Mouse (Mus musculus) G1E-ER4 (cell line): ENCODE results near the gene Mrpl16. TPM values are rescaled to one million over a fixed set of nuclear protein-coding genes. Genes with fewer than 3 reads are reported as not detected.

Experiments used
- GATA1 ChIP-seq: IDR thresholded peaks from one replicate; pipeline ENCODE4 v1.8.0; 2012; ENCODE audit warnings: low read length, inconsistent platforms
- polyA plus RNA-seq: library from polyadenylated mRNA; stranded (reverse); fragments of >175 nt; gene quantifications from 2 replicates; pipeline ENCODE4 v1.2.3, GENCODE M21; 2012

Gene Mrpl16
- polyA plus RNA-seq, 1 experiment = 9.2 TPM

DNA sequence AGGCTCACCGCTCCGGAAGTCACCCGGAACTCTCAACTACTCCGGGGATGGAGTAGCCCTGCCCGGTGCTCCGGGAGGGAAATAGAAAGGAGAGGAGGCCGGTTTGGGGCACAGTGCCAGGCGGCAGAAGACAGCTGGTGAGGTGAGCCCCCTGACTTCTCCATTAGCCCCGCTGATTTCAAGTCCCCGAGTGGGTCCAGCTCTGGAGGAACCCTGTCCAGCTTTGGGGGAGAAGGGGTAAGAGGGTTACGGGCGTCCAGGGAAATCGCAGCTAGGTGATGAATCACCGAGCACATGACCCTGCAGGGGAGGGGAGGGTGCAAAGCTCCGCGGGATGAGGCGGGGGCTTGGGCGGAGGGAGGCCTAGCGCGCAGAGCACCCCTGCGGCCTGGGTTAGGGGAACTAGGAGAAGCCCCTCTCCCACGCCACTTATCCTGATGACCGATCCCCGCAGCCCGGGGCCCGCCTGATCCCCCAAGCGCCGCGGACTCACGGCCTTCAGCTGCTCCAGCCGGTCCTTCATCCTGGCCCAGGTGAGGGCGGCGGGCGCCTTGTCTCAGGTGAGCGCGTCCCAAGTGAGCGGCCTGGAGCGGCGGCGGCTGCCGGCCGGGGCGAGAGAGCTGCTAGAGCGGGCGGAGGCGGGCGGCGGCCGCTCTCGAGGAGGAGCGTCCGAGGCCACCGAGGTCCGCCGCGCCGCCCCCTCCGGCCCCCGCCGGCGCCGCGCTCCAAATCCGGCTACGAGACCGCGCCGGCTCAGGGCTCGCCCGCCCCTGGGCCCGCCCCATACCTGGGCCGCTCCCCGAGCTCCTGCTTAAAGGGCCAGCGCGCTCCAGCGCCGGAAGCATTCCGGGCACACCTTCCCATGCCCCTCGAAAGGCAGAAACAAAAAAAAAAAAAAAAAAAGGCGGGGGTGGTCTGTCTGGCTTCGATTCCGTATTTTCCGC, 48.3 kb downstream of the Mrpl16 start:
- no peak for TF ChIP-seq GATA1

DNA sequence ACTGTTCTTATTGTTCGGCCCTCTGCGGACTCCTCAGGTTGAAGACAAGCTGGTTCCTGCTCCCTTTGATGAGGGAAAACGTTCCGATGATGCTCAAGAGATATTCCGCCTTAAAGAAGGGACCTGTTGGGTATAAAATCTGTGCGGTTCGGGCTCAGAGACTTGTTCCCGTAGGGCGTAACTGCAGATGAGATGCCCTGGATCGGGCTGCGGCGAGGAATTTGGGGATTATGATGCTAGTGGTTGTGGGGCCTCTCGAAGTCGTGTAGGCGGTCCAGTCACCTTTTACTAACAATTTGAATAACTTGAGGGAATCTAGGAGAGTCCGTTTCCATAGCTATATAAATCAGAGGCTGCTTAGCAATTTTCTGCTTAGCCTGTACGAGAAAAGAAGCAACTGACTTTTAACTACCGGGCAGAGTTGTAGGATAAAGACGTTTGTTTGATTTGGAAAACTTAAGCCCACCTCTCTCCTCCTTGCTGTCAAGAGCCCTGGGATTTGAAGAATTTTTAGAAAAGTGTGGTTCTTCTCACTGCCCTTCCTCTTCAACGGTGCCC, 49.0 kb downstream of the Mrpl16 start, which contains the start of gene Stx3:
Gene Stx3, minus strand, starts transcription at position 261 of the 558 bp plus-strand sequence.
- TF ChIP-seq GATA1 = no peak

DNA sequence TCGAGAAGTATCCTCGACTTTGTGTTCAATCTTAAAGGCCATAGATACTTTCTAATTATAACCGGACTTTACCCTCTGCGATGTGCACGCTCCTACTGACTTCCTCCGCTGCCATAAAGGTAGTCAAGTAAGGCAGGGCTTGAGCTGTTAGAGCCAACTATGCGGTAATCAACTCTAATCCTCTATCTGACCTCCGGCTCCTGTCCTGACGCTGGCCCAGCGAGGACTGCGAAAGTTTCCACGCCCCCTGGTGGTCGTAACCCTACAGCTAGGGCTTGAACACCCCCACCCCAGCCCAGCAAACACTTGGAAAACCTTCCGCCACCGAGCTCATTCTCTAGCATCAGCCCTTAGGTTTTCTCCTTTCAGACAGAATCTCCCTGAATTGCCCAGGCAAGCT, 49.6 kb downstream of the Mrpl16 start:
- TF ChIP-seq GATA1 = no peak

DNA sequence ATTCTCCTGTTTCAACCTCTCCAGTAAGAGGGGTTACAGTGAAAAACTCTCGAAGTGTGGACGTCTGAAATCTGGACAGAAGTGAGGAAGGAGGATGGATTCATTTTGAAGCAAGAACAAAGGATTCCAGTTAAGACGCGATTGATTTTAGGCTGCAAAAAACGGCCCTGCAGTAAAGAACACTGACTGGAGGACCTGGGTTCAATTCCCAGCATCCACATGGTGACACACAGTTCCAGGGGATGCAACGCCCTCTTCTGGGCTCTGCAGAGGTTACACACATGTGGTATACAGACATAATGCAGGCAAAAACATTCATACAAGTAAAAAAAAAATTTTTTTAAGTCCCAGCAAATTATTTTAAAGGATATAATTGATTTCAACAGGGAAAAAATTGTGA, 50.0 kb downstream of the Mrpl16 start:
- TF ChIP-seq GATA1 = no peak

DNA sequence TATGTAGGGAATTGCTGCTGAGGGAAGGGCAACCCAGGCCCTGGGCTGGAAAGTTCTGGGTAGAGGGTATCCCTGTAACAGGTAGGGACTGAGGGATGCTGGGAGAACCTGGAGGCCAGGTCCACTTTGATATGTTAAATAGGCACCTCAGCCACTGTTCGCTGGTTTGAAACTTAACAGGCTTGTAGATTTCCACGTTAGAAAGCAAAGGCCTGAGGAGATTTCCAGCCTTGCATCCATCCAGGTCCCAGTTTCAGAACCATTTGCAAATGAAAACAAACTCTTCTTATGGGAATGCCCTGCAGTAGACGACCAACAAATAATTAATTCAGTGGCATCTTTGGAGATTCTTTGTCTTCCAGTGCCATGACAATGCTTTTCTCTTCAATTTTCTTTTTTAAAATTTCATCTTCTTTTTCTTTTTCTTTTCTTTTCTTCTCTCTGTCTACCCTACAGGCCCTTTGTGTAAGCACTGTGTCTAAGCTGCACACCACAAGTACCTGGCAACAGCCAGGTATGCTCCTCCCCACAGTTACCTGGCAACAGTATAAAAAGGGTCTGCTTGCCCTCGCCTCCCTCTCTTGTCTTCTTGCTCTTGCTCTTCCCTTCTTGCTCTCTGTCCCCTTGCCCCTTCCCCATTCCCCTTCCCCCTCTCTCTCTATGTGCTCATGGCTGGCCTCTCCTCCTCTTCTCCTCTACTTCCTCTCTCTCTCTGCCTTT, 53.3 kb downstream of the Mrpl16 start:
- TF ChIP-seq GATA1 = no peak

Other genes with a start within 250 kb of the Mrpl16 start
- gene Ms4a4d, start 233.6 kb upstream of the Mrpl16 start, polyA plus RNA-seq = not detected in 2 replicates
- gene Ms4a6d, start 165.5 kb upstream of the Mrpl16 start, polyA plus RNA-seq = not detected in 2 replicates
- gene Ms4a2, start 146.7 kb upstream of the Mrpl16 start, polyA plus RNA-seq = not detected in 2 replicates
- gene Ms4a3, start 129.5 kb upstream of the Mrpl16 start, polyA plus RNA-seq = not detected in 2 replicates
- not detected in 2 replicates for gene Oosp2, start 109.8 kb upstream of the Mrpl16 start, polyA plus RNA-seq
- not detected in 2 replicates for gene Oosp1, start 79.2 kb upstream of the Mrpl16 start, polyA plus RNA-seq
- not detected in 2 replicates for gene Oosp3, start 73.3 kb upstream of the Mrpl16 start, polyA plus RNA-seq
- not detected in 2 replicates for gene Gif, start 22.8 kb upstream of the Mrpl16 start, polyA plus RNA-seq
- gene Stx3, start 49.0 kb downstream of the Mrpl16 start, polyA plus RNA-seq = not detected in 2 replicates
- not detected in 2 replicates for gene Olfr1417, start 68.8 kb downstream of the Mrpl16 start, polyA plus RNA-seq
- gene Olfr1418, start 90.7 kb downstream of the Mrpl16 start, polyA plus RNA-seq = not detected in 2 replicates
- gene Olfr1419, start 104.7 kb downstream of the Mrpl16 start, polyA plus RNA-seq = not detected in 2 replicates
- not detected in 2 replicates for gene Olfr1420, start 116.2 kb downstream of the Mrpl16 start, polyA plus RNA-seq
- gene Patl1, start 142.0 kb downstream of the Mrpl16 start, polyA plus RNA-seq = 10.3 and 19.4 TPM in 2 replicates
- 9.9 and 12.0 TPM in 2 replicates for gene Osbp, start 195.6 kb downstream of the Mrpl16 start, polyA plus RNA-seq